Mouse (Mus musculus): ENCODE measurements around the gene Mcl1.
"Not testable (repeated sequence)": the region's sequence is repeated elsewhere in the genome, so short reads cannot be mapped to it uniquely, and the experiment has no call there.

Mcl1 gene

DNA sequence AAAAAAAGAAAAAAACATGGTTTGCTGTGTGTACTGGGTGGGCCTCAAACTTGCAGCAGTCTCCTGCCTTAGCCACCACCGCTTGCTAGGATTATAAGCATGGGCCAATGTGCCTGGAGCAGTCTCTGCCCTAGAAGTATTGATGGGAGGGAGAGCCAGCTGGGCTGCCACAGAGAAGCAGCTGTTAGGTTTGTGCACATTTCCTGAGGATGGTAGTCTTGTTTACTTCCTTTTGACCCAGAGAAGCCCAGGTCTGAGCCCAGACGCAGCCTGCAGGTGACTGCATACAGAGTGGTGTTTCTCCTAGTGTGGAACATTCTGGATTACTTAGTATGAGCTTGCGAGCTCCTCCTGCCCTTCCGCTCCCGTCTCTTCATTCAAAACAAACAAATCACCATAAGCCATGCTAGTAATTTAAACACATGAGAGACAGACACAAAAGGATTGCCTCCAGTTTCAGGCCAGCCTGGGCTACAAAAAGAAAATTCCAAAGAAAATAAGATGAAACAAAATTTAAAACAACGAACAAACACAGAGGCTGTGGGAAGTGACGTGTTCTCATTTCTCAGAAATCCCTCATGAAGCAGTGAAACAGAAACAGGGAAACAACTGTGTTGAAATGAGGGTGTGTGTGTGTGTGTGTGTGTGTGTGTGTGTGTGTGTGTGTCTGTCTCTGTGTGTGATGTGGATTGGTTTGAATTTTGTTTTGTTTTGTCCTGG lies 10.2 kb downstream of the Mcl1 start:
- no peak for DNase-seq

DNA sequence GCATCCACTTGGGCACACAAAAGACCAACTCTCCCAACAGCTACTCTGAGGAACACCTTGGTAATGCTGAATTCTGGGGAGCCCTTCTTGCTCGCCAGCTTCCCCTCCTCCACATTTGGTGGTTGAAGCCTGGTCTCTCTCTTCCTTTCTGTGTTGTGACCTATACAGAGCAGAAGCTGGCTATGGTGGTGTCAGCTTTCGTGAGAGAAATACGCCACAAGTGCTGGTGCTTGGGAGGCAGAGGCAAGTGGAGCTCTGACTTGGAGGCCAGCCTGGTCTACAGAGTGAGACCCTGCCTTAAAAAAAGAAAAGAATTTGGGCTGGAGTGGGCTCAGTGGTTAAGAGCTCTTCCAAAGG lies 10.7 kb downstream of the Mcl1 start:
- DNase-seq, result no peak

DNA sequence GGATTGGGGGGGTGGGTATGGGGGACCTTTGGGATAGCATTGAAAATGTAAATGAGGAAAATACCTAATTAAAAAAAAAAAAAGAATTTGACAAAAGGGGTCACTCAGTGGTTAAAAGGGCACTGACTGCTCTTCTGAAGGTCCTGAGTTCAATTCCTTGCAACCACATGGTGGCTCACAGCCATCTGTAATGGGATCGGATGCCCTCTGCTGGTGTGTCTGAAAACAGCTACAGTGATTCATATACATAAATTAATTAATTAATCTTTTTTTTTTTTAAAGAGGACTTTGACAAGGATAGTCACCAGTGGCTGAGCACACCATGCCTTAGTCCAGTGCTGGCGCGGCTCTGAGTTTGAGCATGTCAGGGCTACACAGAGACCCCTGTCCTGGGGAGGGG lies 11.8 kb downstream of the Mcl1 start:
- DNase-seq, result not testable (repeated sequence)

DNA sequence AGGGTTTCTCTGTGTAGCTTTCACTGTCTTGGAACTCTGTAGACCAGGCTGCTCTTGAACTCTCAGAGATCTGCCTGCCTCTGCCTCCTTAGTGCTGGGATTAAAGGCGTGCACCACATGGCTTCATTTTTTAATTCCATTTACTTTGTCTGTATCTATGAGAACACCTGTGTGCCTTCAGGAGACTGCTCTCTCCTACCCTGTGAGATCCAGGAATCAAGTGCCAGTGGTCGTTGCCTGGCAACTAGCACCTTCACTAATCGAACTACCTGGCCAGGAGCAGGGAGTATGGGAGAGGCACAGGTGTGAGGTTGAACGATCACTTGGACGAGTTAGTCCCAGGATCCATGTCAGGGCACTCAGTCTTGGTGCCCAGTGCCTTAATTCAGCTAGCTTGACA lies 12.6 kb downstream of the Mcl1 start:
- DNase-seq, result no peak

GRCm38 (mm10) chr3:95672461-95672860 lies 13.9 kb downstream of the Mcl1 start:
- no peak for DNase-seq

- no peak for DNase-seq
These were observed 14.5 kb downstream of the Mcl1 start for GRCm38 (mm10) chr3:95672861-95673706.

DNA sequence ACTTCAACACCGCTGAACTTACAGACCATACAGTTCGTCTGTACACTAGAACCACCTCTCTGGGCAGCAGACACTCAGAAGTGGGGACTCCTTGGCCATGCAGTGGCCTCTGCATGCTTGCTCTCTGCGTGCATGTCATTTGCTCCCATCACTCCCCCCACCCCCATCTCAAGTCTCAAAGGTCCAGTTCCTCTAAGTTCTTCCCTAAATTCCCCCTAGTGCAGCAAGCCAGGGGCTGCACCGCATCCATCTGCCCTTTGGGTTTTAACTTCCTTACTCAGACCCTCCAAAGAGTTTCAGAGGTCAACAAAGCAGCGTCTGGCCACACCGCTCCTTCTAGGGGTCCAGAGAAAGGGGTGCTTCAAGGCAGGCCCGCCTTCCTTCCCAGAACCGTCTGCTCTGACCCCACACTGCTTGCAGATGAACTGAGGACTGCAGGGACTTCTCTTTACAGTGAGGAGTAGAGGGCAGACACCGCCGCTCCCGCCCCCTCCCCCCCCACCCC lies 15.2 kb downstream of the Mcl1 start:
- DNase-seq, result no peak

GRCm38 (mm10) chr3:95674236-95674635 lies 15.6 kb downstream of the Mcl1 start:
- DNase-seq, result peak; percentile 82

GRCm38 (mm10) chr3:95674812-95675211 lies 16.2 kb downstream of the Mcl1 start:
- peak; percentile 72 for DNase-seq

DNA sequence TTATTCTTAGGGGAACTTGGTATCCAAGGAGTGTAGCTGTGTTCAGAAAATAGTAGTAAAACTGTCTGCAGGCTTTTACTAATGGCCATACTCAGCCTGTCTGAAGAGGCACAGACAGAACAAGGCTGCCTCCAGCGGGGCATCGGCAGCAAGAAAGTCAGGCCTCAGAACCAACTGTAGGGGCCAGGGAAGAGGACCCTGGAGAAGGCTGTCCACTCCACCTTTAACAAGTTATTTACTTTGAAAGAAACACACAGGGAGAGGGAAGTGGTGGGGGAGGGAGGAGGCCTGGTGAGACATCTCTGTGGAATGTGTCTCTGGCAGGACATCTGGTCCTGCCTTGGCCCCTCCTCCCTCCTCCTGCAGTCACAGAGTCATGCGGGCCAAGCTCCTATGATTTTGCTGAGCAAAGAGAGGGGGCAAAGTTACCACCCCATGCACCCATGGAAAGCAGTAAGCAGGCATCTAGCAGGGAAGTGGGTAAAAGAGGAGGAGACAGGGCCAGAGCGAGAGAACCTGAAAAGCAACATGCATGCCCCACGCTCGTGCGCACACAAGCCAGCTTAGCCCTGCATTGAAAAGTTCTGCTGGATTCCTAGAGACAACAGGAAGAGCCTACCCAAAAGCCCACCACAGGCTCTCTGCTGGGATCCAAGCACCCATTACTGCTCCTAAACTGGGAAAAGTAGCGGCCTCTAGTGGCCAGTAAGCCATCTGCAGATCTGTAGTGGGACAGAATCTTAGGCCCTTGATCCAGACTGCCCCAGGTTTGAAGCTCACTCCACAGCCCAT lies 16.9 kb downstream of the Mcl1 start:
- DNase-seq, result peak; percentile 90

- DNase-seq, result peak; percentile 82
These were observed 18.3 kb downstream of the Mcl1 start for GRCm38 (mm10) chr3:95676745-95677419.

- DNase-seq, result no peak
These were observed 19.0 kb downstream of the Mcl1 start for GRCm38 (mm10) chr3:95677420-95678090.

DNA sequence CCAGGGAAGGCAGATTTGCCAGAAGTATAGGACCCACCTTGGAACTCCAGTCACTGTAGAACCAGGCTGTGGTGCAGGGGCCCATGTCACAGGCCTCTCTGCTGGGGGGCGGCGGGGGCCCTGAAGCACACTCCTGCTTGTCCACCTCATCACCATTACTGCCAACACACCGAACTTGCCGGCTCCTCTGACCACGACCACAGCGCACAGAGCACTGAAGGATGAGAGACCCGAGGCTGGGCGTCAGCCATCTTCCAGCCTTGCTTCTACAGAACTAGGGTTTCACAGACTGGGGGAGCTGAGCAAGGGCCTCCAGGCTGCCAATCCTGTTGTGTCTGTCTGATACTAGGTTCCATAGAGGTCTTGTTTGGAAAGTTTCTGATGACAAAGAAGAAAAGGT lies 21.0 kb downstream of the Mcl1 start:
- no peak for DNase-seq

GRCm38 (mm10) chr3:95680673-95681072 lies 22.1 kb downstream of the Mcl1 start:
- no peak for DNase-seq

GRCm38 (mm10) chr3:95681365-95681764 lies 22.8 kb downstream of the Mcl1 start:
- DNase-seq, result no peak

GRCm38 (mm10) chr3:95682878-95683277 lies 24.3 kb downstream of the Mcl1 start:
- DNase-seq, result no peak

DNA sequence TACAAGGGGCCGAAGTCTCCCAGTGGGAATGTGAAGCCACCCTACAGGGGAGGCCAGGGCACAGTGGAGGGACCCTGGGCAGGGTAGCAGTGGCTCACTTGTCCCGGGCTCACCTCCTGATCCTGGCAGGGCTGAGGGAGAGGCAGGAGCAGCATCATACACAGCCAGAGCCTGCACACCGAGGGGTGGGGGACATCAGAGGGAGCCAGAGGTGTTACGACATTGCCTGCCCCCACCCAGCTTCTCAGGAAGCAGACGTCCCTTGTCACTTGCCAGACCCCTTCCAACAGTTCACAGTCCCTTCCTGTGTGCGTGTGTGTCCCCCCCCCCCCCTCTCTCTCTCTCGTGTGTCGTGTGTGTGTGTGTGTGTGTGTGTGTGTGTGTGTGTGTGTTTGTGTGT lies 26.3 kb downstream of the Mcl1 start:
- DNase-seq, result no peak

DNA sequence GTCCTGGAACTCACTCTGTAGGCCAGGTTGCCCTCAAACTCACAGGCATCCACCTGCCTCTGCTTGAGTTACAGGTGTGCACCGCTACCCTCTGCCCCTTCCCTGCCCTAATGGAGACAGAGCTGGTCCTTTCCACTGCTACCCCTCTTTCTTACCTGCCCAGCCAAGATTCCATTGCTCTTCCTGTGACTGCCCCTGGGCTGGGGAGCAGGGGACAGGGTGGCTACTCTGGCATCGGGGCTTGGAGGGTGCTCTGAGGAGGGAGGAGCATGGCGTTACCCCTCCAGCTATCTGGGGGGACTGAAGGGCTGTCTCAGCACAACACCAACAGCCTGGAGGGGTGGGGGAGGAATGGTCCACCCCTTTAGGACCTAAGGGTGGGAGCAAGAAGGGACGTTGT lies 26.7 kb downstream of the Mcl1 start:
- DNase-seq, result no peak

DNA sequence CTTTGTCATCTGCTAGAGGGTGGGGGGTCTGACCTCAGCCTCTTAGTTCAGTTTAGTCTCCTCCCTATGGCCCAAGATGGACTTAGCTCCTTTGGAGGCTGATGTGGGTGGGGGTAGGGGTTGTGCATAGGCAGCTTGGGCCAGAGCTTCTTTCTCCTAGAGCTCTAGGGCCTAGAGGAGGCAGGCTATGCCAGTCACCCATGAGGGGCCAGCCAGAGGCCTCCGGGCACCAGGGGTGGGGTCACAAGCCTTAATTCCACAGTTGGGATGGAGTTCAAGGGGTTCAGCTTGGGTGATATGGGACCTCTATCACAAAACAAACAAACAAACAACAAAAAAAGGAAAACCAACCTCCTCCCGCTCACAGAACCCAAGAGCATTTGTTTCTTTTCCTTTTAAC lies 27.1 kb downstream of the Mcl1 start:
- no peak for DNase-seq

DNA sequence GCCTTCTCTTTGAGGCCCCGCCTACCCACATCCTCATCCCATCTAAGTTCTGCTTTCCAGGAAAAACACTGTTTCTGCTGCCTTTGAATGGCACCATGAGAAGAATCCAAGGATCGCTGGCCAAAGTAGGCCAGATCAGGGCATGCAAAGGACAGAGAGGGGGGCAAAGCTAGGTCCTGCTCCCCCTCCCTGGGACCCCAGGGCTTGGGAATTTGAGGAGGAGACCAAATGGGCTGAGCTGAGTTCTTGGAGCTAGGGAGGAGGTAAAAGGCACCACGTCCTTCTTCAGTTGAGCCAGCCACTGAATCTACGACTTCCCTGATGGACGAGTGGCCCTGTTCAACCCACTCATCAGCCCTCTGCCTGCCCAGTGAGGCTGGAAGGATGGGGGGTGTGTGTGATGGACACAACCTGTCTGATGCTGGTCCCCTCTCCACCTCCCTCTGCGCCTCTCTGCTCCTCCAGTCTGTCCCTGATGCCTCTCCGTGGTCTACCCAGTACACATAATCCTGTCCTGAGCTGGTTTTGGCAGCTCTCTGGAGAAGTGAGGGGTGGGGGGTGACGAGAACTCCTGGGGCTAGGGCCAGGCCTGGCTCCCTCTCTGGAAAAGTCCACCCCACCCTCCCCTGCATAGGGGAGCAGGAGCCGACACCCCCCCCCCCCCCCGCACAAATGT lies 28.0 kb downstream of the Mcl1 start:
- no peak for DNase-seq

GRCm38 (mm10) chr3:95687168-95687523 lies 28.6 kb downstream of the Mcl1 start:
- no peak for DNase-seq

Measured in kidney, adult 11 months (tissue).